8 mouse cellular contexts compared by ENCODE assay signal in genomic region chr6:127989624-127990212, GRCm38 (mm10).
DNase-seq lines count a peak whose midpoint lies in the region; ATAC-seq lines count a peak whose summit lies in the region.

No protein-coding gene starts in this region.

- 68% methylated on average over 11 of the region's 11 CpGs for WGBS in embryonic facial prominence, embryonic 12.5 days
- WGBS in limb, embryonic 13.5 days = 62% methylated on average over 11 of the region's 11 CpGs

- no peak overlapping the region for H3K9ac ChIP-seq in embryonic facial prominence, embryonic 12.5 days
- no peak overlapping the region for H3K9ac ChIP-seq in limb, embryonic 13.5 days

- no peaks in the 10 kb centered on the region for H3K27me3 ChIP-seq in embryonic facial prominence, embryonic 12.5 days
- no peaks in the 10 kb centered on the region for H3K27me3 ChIP-seq in limb, embryonic 13.5 days

- H3K27ac ChIP-seq in embryonic facial prominence, embryonic 12.5 days = no peak overlapping the region
- peak overlapping the region; percentile 22; the same call in 1 of the 2 replicates for H3K27ac ChIP-seq in limb, embryonic 13.5 days

- peak; percentile 90 for DNase-seq in cerebellum, adult 11 months
- DNase-seq in heart, adult 9 months (ENCODE audit: low spot score in 2 of 2) = peak; percentile 91 to 94
- peak; percentile 50 for DNase-seq in kidney, adult 9 months
- DNase-seq in right cerebral cortex, postnatal 10 days (ENCODE audit: low spot score in 2 of 2) = peak; percentile 92
- DNase-seq in spleen, postnatal 14 days (ENCODE audit: low spot score in 2 of 2) = no peak

- no peaks in the 10 kb centered on the region for H3K9me3 ChIP-seq in embryonic facial prominence, embryonic 12.5 days
- H3K9me3 ChIP-seq in limb, embryonic 13.5 days = no peaks in the 10 kb centered on the region

- H3K4me1 ChIP-seq in embryonic facial prominence, embryonic 12.5 days = peaks cover 14% of the 10 kb centered on the region
- H3K4me1 ChIP-seq in limb, embryonic 13.5 days = peaks cover 40% of the 10 kb centered on the region

- ATAC-seq in embryonic facial prominence, embryonic 12.5 days (ENCODE audit: insufficient number of reproducible peaks, insufficient read depth, low FRiP score, low TSS enrichment) = peak; percentile 65
- peak; percentile 90 for ATAC-seq in limb, embryonic 13.5 days (ENCODE audit: low FRiP score, low read depth)
- ATAC-seq in granulocyte monocyte progenitor cell, adult 5-6 weeks (replicated peaks; ENCODE audit: poor library complexity, severe bottlenecking) = no peak

- no peaks in the 10 kb centered on the region; the same call in 1 of the 2 replicates for H3K36me3 ChIP-seq in embryonic facial prominence, embryonic 12.5 days
- H3K36me3 ChIP-seq in limb, embryonic 13.5 days = 0 out of 2 replicates have a peak, but pooled peaks cover 6% of the 10 kb centered on the region

- no peak overlapping the region for H3K4me3 ChIP-seq in embryonic facial prominence, embryonic 12.5 days
- H3K4me3 ChIP-seq in limb, embryonic 13.5 days = no peak overlapping the region

- no peak overlapping the region for H3K4me2 ChIP-seq in embryonic facial prominence, embryonic 12.5 days (replicated peaks)
- no peak overlapping the region for H3K4me2 ChIP-seq in limb, embryonic 13.5 days (replicated peaks)

Comparison
In these comparisons a context has a peak if more than half of its experiments do, and no peak if none do; other contexts are left out.
1. DNase-seq: peak in cerebellum, adult 11 months (single experiment), heart, adult 9 months (2 of 2), kidney, adult 9 months (single experiment) and right cerebral cortex, postnatal 10 days (2 of 2); none in spleen, postnatal 14 days (0 of 2).